Mouse (Mus musculus): ENCODE results near the gene Il15ra.

Il15ra gene

DNA sequence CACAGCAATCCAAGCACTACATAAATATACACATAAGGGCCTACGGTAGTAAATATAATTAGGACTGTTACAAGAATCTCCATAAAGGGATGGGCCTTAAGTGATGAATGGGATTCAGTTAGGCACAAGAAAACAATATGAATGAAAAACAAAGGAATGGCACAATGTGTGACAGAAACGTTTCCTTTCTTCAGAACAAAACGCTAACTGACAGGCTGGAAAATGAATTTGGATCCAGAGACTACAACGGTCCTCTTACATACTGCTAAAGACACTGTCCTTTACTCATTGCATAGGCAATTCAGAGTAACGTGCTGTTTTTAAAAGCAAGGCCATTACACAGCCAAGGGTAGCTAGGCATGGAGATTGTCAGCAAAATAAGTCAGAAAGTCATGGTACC, 70.0 kb downstream of the Il15ra start:
- in situ Hi-C loops (cut with MboI; ENCODE audit: low sequenced_read_pairs) = no loop called here

- in situ Hi-C loops (cut with MboI; ENCODE audit: low sequenced_read_pairs) = no loop called here
Measured at GRCm38 (mm10) chr2:11776415-11776814, 71.3 kb downstream of the Il15ra start.

DNA sequence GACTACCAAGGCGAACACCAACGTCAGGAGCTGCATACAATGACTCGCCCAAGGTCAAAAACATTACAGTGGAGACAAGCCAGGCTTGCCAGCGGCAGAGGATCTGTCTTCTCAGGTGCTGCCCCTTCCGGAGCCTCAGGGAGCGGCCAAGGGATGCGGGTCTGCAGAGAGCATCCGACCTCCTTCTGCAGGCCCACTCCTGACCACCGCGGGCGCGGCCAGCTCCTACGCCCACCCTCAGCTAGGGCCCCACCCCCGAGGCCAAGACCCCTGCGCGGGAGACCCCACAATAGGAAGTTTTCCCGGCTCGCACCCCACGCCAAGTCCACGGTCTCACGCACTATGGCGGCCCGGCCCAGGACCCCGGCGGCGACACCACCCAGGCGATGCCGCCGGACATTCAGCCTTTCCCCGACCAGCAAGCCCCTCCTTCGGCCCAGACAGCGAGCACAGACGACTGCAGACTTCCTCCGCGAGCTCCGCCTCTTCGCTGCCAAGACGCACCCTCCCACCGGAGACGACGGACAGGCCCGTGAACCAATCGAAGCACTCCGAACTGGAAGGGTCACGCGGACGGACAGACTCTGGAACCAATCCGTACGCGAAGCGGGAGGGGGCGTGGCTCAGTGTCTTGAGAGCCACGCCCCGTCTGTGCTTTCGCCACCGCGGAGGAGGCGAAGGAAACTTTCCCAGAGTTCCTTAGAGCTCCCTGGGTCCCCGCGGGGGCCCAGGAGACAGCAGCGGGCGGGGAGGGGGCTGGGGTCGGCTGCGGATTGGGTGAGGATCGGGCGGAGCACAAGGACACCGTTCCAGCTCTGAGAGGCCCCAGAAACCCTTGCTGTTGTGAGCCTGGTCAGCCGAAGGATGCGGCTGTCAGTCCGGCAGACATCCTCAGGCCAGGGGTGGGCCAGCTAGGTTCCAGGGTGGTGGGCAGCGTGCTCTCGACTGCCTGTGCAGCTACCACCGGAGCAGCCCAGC, 72.3 kb downstream of the Il15ra start, which contains the start of the genes Fbh1 and Ankrd16:
Fbh1 (minus strand) TSS at position 492 of the 978 bp plus-strand sequence.
Ankrd16 (plus strand) TSS at position 786 of the 978 bp plus-strand sequence.
- in situ Hi-C loops (cut with MboI; ENCODE audit: low sequenced_read_pairs) = no loop called here

DNA sequence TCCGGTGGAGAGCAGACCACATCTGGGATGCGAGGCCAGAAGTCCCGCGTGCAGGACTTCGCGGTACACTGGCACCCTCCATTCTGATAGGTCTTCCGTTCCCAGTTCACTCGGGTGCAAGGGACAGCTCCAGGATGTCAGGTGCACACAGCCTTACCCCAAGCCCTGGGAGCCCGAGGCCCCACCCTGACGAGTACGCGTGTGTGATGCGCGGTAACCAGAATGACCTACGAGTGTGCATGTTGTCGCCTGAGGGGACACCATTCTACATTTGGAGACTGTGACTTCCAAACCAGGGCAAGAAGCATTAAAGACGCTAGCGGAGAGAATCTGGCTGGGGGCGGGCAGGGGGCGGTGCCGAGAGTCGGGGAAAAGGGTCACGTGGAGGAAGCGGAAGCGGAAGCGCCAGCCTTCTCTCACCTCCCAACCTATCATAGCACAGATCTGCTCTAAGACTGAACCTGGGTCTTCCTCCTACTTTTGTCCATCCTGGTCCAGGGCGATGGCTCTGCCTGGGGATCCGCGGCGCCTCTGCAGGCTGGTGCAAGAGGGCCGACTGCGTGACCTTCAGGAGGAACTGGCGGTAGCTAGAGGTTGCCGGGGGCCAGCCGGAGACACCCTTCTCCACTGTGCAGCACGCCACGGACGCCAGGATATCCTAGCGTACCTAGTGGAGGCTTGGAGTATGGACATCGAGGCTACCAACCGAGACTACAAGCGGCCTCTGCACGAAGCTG, 73.2 kb downstream of the Il15ra start:
- in situ Hi-C loops (cut with MboI; ENCODE audit: low sequenced_read_pairs) = no loop called here
